Comparison of ENCODE assay signal across 16 mouse cellular contexts in the genomic region with DNA sequence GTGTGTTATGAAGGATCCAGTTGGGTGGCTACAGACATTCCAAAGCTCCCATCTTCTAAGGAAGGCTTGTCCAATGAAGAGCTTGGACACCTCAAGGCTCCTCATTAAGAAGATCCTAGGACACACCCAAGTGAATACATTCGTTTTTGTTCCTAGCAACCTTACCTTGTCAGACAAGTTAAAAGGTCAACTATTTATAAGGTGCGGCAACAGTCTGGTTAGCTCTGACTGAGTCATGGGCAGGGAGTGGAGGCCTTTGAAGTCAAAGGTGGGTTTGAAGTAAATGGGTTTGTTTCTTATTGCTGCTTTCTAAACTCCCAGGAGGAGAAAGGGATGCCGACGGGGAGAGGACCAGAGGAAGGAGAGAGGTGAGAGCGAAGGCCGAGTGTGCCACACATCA.
"Had no signal": no experiment of that assay in that cellular context is flagged by ENCODE, and none has a peak within 500 bp of the region (broad histone marks: within the 10 kb centered on the region; RNA-seq: fewer than 3 reads in every experiment).

No protein-coding gene starts in this region.

- H3K4me3 ChIP-seq: megakaryocyte, embryonic 14.5 days; midbrain, embryonic 15.5 days; neural tube, embryonic 12.5 days had no signal

- DNase-seq: kidney, adult 9 months; kidney, postnatal 36 days; layer of hippocampus, adult 9-11 months; layer of hippocampus, postnatal 36 days; left cerebral cortex, postnatal 4 days; lung, adult 2 months; lung, postnatal 10 days; lung, postnatal 4 days; spleen, adult 18-20 months; thymus, postnatal 36 days had no signal

- H3K9me3 ChIP-seq: megakaryocyte, embryonic 14.5 days; midbrain, embryonic 15.5 days; neural tube, embryonic 12.5 days had no signal

- H3K4me1 ChIP-seq: megakaryocyte, embryonic 14.5 days; midbrain, embryonic 15.5 days; neural tube, embryonic 12.5 days had no signal

- H3K36me3 ChIP-seq: midbrain, embryonic 15.5 days; neural tube, embryonic 12.5 days had no signal

- H3K27me3 ChIP-seq: midbrain, embryonic 15.5 days; neural tube, embryonic 12.5 days had no signal

- H3K9ac ChIP-seq: liver, embryonic 14.5 days; midbrain, embryonic 15.5 days; neural tube, embryonic 12.5 days had no signal

- ATAC-seq: midbrain, embryonic 15.5 days had no signal

- H3K4me2 ChIP-seq: midbrain, embryonic 11.5 days; midbrain, embryonic 15.5 days; neural tube, embryonic 12.5 days had no signal

- H3K27ac ChIP-seq: kidney, postnatal 0 days; liver, embryonic 14.5 days; midbrain, embryonic 15.5 days; neural tube, embryonic 12.5 days had no signal
